ENCODE assay signal across 25 mouse cellular contexts in the genomic region with DNA sequence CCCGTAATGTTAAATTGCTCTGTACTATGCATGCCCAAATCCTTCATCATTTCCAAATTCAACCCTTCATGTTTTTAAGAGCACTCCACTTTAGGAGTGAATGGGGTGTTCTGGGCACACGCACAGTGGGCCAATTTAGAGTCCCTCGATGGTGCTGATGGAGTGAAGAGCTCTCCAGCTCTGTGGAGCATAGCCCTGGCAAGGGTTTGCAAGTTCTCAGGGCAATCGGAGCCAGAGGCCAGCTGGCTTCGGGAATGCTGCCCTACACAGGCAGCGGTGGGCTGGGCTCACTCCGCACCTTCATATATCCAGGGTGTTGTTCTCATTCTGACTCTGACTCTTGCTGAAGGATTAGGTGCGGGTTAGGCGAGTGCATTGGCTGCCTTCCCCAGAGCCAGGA.
DNase-seq lines count a peak whose midpoint lies in the region; ATAC-seq lines count a peak whose summit lies in the region.
"Had no signal": no experiment of that assay in that cellular context is flagged by ENCODE, and none has a peak within 500 bp of the region (broad histone marks: within the 10 kb centered on the region; RNA-seq: fewer than 3 reads in every experiment).

No protein-coding gene starts in this region.

- ATAC-seq in forebrain, embryonic 14.5 days = 0 out of 2 replicates have a peak, but pooled peaks have one; percentile 20
- no peak for ATAC-seq in forebrain, embryonic 12.5 days (ENCODE audit: low FRiP score)
- peak; percentile 92 for ATAC-seq in lung, embryonic 16.5 days (ENCODE audit: low read depth)
- ATAC-seq: forebrain, embryonic 16.5 days; hindbrain, postnatal 0 days; inflammation-experienced regulatory T-cells, adult 6 months; intestine, embryonic 16.5 days had no signal

- no peak overlapping the region for H3K9ac ChIP-seq in forebrain, embryonic 14.5 days (ENCODE audit: low read length)
- H3K9ac ChIP-seq in forebrain, embryonic 12.5 days = no peak overlapping the region
- H3K9ac ChIP-seq in lung, embryonic 16.5 days (ENCODE audit: low read length) = no peak overlapping the region
- H3K9ac ChIP-seq: heart, embryonic 13.5 days; hindbrain, embryonic 14.5 days had no signal

- H3K4me2 ChIP-seq in forebrain, embryonic 14.5 days (ENCODE audit: low read length) = no peak overlapping the region
- no peak overlapping the region for H3K4me2 ChIP-seq in forebrain, embryonic 12.5 days
- H3K4me2 ChIP-seq in lung, embryonic 16.5 days (ENCODE audit: low read depth, low read length) = no peak overlapping the region
- H3K4me2 ChIP-seq: heart, embryonic 13.5 days; hindbrain, embryonic 14.5 days had no signal

- H3K9me3 ChIP-seq in forebrain, embryonic 14.5 days (replicated peaks; ENCODE audit: control insufficient read depth, low read length) = no peaks in the 10 kb centered on the region
- H3K9me3 ChIP-seq in forebrain, embryonic 12.5 days = no peaks in the 10 kb centered on the region
- no peaks in the 10 kb centered on the region for H3K9me3 ChIP-seq in lung, embryonic 16.5 days (ENCODE audit: control insufficient read depth, low read length)
- H3K9me3 ChIP-seq: forebrain, embryonic 10.5 days; heart, embryonic 10.5 days; heart, embryonic 13.5 days had no signal

- 78% methylated on average over 9 of the region's 9 CpGs for WGBS in forebrain, embryonic 14.5 days
- WGBS in forebrain, embryonic 12.5 days = 79% methylated on average over 9 of the region's 9 CpGs
- 58% methylated on average over 9 of the region's 9 CpGs for WGBS in lung, embryonic 16.5 days

- no peak overlapping the region for H3K27ac ChIP-seq in forebrain, embryonic 14.5 days (ENCODE audit: low read depth, low read length)
- H3K27ac ChIP-seq in forebrain, embryonic 12.5 days = no peak overlapping the region
- H3K27ac ChIP-seq in lung, embryonic 16.5 days (ENCODE audit: low read length) = no peak overlapping the region
- H3K27ac ChIP-seq: forebrain, embryonic 10.5 days; gastrocnemius, adult 2 months; heart, embryonic 10.5 days; heart, embryonic 13.5 days; hindbrain, embryonic 14.5 days; hindbrain, postnatal 0 days had no signal

- H3K36me3 ChIP-seq in forebrain, embryonic 14.5 days (ENCODE audit: control insufficient read depth, insufficient read depth, low read length) = no peaks in the 10 kb centered on the region
- H3K36me3 ChIP-seq in forebrain, embryonic 12.5 days (replicated peaks) = no peaks in the 10 kb centered on the region
- no peaks in the 10 kb centered on the region for H3K36me3 ChIP-seq in lung, embryonic 16.5 days (ENCODE audit: control insufficient read depth, insufficient read depth, low read length)
- H3K36me3 ChIP-seq: forebrain, embryonic 10.5 days; heart, embryonic 10.5 days; heart, embryonic 13.5 days had no signal

- no peak overlapping the region for H3K4me3 ChIP-seq in forebrain, embryonic 14.5 days (ENCODE audit: low read depth, low read length)
- H3K4me3 ChIP-seq in forebrain, embryonic 12.5 days (replicated peaks) = no peak overlapping the region
- no peak overlapping the region for H3K4me3 ChIP-seq in lung, embryonic 16.5 days (ENCODE audit: low read length)
- H3K4me3 ChIP-seq: forebrain, embryonic 10.5 days; gastrocnemius, adult 2 months; heart, embryonic 10.5 days; heart, embryonic 13.5 days had no signal

- H3K27me3 ChIP-seq in forebrain, embryonic 14.5 days (replicated peaks; ENCODE audit: control insufficient read depth, insufficient read depth, low read length) = no peaks in the 10 kb centered on the region
- H3K27me3 ChIP-seq in forebrain, embryonic 12.5 days = no peaks in the 10 kb centered on the region
- H3K27me3 ChIP-seq in lung, embryonic 16.5 days (ENCODE audit: control insufficient read depth, insufficient read depth, low read depth, low read length) = no peaks in the 10 kb centered on the region
- H3K27me3 ChIP-seq: CH12.LX; heart, embryonic 13.5 days had no signal

- no peaks in the 10 kb centered on the region for H3K4me1 ChIP-seq in forebrain, embryonic 14.5 days (ENCODE audit: control insufficient read depth, insufficient read depth, low read length)
- H3K4me1 ChIP-seq in forebrain, embryonic 12.5 days = no peaks in the 10 kb centered on the region
- H3K4me1 ChIP-seq in lung, embryonic 16.5 days (replicated peaks; ENCODE audit: control insufficient read depth, insufficient read depth, low read length) = no peaks in the 10 kb centered on the region
- H3K4me1 ChIP-seq: heart, embryonic 10.5 days; heart, embryonic 13.5 days had no signal

- peak; percentile 55 to 67 for DNase-seq in cerebellum, postnatal 10 days
- no peak for DNase-seq in cerebellum, postnatal 36 days
- DNase-seq in forebrain, embryonic 14.5 days (ENCODE audit: low spot score) = no peak
- no peak for DNase-seq in lung, postnatal 10 days
- DNase-seq: adrenal gland, adult 2 months; adrenal gland, postnatal 14 days; cerebellum, adult 18-20 months; cerebellum, adult 9-10 months; gastrocnemius, adult 2 months; gastrocnemius, postnatal 14 days; heart, adult 18-20 months; heart, postnatal 14 days; heart, postnatal 4 days; kidney, adult 18-20 months had no signal

Comparison
In these comparisons a context has a peak if more than half of its experiments do, and no peak if none do; other contexts are left out.
1. DNase-seq: peak in cerebellum, postnatal 10 days (2 of 2); none in cerebellum, postnatal 36 days (0 of 2), forebrain, embryonic 14.5 days (single experiment) and lung, postnatal 10 days (single experiment).